Mouse (Mus musculus) heart, embryonic 12.5 days (tissue): Measurements from ENCODE around the gene Chchd3. TPM values are rescaled to one million over a fixed set of nuclear protein-coding genes. Genes with fewer than 3 reads are reported as not detected.
A peak's percentile ranks its signal among the peaks of the same experiment; 100 is the strongest.

Experiments used
- ATAC-seq: fragments of 200-750 bp; cut with Nextera tagmentation; 2 replicates; pipeline ENCODE4 v1.8.0; 2017; ENCODE audit warnings: moderate TSS enrichment, moderate library complexity; ENCODE audit not compliant: insufficient number of reproducible peaks, low FRiP score
- H3K27ac ChIP-seq: fragments of 300-500 bp; sonication (generic); 2 replicates; pipeline ENCODE4 v1.5.1; 2016; ENCODE audit warnings: mild to moderate bottlenecking, moderate library complexity; ENCODE audit not compliant: poor library complexity, severe bottlenecking
- H3K27me3 ChIP-seq: fragments of 300-500 bp; sonication (generic); replicated peaks from 2 replicates; pipeline ENCODE4 v1.6.1; 2016; ENCODE audit warnings: mild to moderate bottlenecking, moderate library complexity
- H3K36me3 ChIP-seq: fragments of 300-500 bp; sonication (generic); 2 replicates; pipeline ENCODE4 v1.6.1; 2016; ENCODE audit warnings: mild to moderate bottlenecking, moderate library complexity
- H3K4me1 ChIP-seq: fragments of 300-500 bp; sonication (generic); replicated peaks from 2 replicates; pipeline ENCODE4 v1.6.1; 2016; ENCODE audit warnings: mild to moderate bottlenecking
- H3K4me2 ChIP-seq: fragments of 300-500 bp; sonication (generic); 2 replicates; pipeline ENCODE4 v1.6.1; 2016; ENCODE audit warnings: mild to moderate bottlenecking, moderate library complexity
- H3K4me3 ChIP-seq: fragments of 300-500 bp; sonication (generic); 2 replicates; pipeline ENCODE4 v1.5.1; 2016; ENCODE audit warnings: mild to moderate bottlenecking
- H3K9ac ChIP-seq: fragments of 300-500 bp; sonication (generic); 2 replicates; pipeline ENCODE4 v1.6.1; 2016; ENCODE audit warnings: mild to moderate bottlenecking, moderate library complexity
- H3K9me3 ChIP-seq: fragments of 300-500 bp; sonication (generic); replicated peaks from 2 replicates; pipeline ENCODE4 v1.6.1; 2016; ENCODE audit warnings: mild to moderate bottlenecking, moderate library complexity
- WGBS: fragments of 180-500 bp; shearing (Covaris S2); methylation state at CpG from one replicate; pipeline ENCODE4 v1.1.7; 2016; 5-methylcytosine and 5-hydroxymethylcytosine counted together
- polyA plus RNA-seq: library from polyadenylated mRNA; unstranded; fragments of >200 nt; fragmentation: Nextera tagmentation; extraction: Ambion mirVana; gene quantifications from 2 replicates; pipeline ENCODE4 v1.2.1, GENCODE M21; 2016

Gene Chchd3
- polyA plus RNA-seq, 1 experiment from 2014 or later: 173 TPM

GRCm38 (mm10) chr6:32961477-32961876 is 98.6 kb downstream of the Chchd3 start:
- Histone ChIP-seq H3K27ac (no peak overlapping the region), H3K9ac (no peak overlapping the region), H3K9me3 (no peaks in the 10 kb centered on the region), H3K4me1 (0 out of 2 replicates have a peak, but pooled peaks cover 6% of the 10 kb centered on the region), H3K4me3 (no peak overlapping the region), H3K4me2 (no peak overlapping the region), H3K27me3 (no peaks in the 10 kb centered on the region), H3K36me3 (peaks cover 3% of the 10 kb centered on the region; the same call in 1 of the 2 replicates)
- no peak for ATAC-seq
- 85% methylated on average over 3 of the region's 3 CpGs for WGBS

DNA sequence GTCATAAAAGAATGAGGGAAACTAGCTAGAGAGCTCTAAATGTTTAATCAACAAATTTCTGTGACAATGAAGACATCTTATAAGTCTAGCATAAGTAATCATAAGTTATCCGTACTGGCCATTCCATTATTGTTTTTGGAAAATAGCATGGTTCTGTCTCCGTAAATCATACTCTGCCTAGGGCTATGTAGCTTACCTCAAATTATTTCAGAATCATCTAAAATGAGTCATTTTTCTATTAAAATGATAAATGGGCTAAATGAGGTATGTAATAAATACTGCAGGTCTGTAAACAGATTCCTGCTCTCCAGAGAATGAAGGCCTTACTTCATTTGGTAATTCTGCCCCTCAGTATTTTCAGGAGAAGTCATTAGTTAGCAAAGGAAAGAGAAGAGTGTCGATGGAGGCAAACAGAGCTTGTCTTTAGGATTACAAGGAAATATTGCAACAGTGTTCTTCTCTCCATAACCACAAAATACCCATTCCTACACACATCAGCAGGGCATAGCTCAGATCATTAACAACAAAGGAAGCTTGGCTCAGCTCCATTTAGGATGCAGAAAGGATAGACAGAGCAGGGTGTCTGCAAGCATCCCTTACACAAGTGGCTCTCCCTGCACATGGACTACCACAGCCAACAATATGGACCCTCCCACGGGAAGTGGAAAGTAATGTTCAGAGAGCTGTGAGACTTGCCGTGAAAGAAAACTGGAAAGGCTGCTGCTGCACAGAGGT is 100.1 kb downstream of the Chchd3 start:
- no peak for ATAC-seq
- Histone ChIP-seq H3K9me3 (no peaks in the 10 kb centered on the region), H3K9ac (no peak overlapping the region), H3K4me1 (0 out of 2 replicates have a peak, but pooled peaks cover 6% of the 10 kb centered on the region), H3K36me3 (no peaks in the 10 kb centered on the region), H3K4me2 (no peak overlapping the region), H3K27ac (no peak overlapping the region), H3K27me3 (no peaks in the 10 kb centered on the region), H3K4me3 (no peak overlapping the region)
- WGBS: 78% methylated on average over 5 of the region's 5 CpGs

DNA sequence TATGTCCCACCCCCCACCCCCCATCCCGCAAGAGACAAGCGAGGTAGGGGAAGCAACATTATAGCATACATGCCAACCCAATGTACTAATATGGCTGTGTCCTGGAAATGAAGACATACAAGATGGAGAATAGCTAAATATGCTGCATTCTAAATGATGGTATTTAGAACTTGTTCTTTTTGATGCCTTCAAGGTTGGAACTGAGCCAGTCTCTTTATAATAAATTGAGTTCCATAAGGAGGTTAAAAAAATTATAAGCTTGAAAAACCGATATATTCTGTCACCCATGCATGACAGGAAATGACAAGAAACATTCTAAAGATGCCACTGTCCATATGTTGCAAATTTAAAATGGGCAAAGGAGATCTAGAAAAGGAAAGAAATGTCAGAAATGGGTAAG is 104.6 kb downstream of the Chchd3 start:
- no peak overlapping the region for H3K27ac ChIP-seq
- H3K9me3 ChIP-seq: no peaks in the 10 kb centered on the region
- H3K36me3 ChIP-seq: no peaks in the 10 kb centered on the region
- peaks cover 24% of the 10 kb centered on the region for H3K4me1 ChIP-seq
- no peak overlapping the region for H3K4me3 ChIP-seq
- H3K9ac ChIP-seq: no peak overlapping the region
- no peaks in the 10 kb centered on the region for H3K27me3 ChIP-seq
- no peak for ATAC-seq
- H3K4me2 ChIP-seq: no peak overlapping the region
- WGBS: 95% methylated on average over 3 of the region's 3 CpGs

DNA sequence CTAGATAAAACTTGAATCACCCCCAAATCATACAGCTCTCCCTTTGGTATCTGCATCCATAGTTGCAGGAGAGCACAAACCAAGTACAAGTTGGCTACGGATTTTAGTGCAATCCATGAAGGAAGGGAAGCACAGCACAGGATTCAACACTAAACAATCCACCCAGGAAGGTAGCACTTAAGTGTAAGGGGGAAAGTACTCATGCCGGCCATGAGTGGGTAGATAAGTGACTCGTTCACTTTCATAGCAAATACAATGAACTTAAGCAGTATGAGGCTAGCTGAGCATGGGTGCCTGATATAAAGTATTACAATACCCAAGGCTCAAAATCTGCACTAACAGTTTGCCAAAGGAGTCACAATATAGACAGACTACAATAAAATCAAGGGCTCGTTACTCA is 109.1 kb downstream of the Chchd3 start:
- H3K27me3 ChIP-seq: no peaks in the 10 kb centered on the region
- no peaks in the 10 kb centered on the region for H3K36me3 ChIP-seq
- H3K4me3 ChIP-seq: no peak overlapping the region
- peaks cover 30% of the 10 kb centered on the region for H3K4me1 ChIP-seq
- no peak overlapping the region for H3K4me2 ChIP-seq
- H3K9me3 ChIP-seq: no peaks in the 10 kb centered on the region
- no peak overlapping the region for H3K27ac ChIP-seq
- H3K9ac ChIP-seq: no peak overlapping the region
- WGBS: 57% methylated on average over 4 of the region's 4 CpGs
- ATAC-seq: no peak

- H3K36me3 ChIP-seq: no peaks in the 10 kb centered on the region
- no peak overlapping the region for H3K27ac ChIP-seq
- no peak for ATAC-seq
- WGBS: 92% methylated on average over 3 of the region's 3 CpGs
- H3K9me3 ChIP-seq: no peaks in the 10 kb centered on the region
- no peak overlapping the region for H3K9ac ChIP-seq
- no peak overlapping the region for H3K4me3 ChIP-seq
- H3K4me1 ChIP-seq: peaks cover 33% of the 10 kb centered on the region
- H3K4me2 ChIP-seq: no peak overlapping the region
- no peaks in the 10 kb centered on the region for H3K27me3 ChIP-seq
Measured at GRCm38 (mm10) chr6:32949702-32950101, 110.4 kb downstream of the Chchd3 start.

DNA sequence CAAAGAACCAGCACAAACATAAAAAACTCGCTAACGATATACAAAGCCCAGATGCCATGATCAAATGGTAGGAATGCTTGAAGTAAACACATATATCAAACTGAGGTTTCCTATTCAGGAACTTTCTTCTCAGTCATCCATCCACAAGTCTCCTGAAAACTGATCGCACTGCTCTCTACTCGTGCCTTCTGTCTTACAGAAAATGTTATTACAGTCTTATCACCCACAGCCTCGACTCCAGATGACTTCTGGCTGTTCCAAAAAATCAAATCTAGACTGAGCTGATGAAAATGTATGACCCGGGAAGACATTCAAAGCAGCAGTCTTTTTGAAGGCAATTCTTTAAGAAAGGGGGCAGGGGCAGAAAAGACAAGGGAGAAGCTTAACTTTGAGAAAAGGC is 112.8 kb downstream of the Chchd3 start:
- 38% methylated on average over 6 of the region's 6 CpGs for WGBS
- no peak overlapping the region for H3K4me3 ChIP-seq
- H3K9me3 ChIP-seq: no peaks in the 10 kb centered on the region
- no peak for ATAC-seq
- no peak overlapping the region for H3K9ac ChIP-seq
- H3K27ac ChIP-seq: no peak overlapping the region
- H3K4me1 ChIP-seq: peaks cover 26% of the 10 kb centered on the region
- H3K4me2 ChIP-seq: no peak overlapping the region
- H3K36me3 ChIP-seq: no peaks in the 10 kb centered on the region
- no peaks in the 10 kb centered on the region for H3K27me3 ChIP-seq

DNA sequence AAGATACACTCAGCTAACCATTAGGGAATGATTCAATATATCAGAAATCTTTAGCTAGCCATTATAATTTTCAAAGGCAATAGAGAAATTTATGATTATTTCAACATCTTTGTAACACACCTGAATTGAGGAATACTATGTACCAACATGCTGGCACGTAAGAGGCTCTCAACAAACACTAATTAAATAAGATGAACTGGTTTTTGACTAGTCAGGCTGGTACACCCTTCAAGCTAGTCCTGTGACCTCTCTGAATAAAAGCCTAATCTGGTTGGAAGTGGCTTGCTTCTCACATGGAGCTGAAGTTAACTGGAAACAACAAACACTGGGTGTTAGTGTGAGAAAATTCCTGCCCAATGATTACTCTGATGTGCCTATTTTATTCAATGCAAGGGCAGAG is 115.1 kb downstream of the Chchd3 start:
- Histone ChIP-seq H3K4me2 (no peak overlapping the region), H3K9ac (no peak overlapping the region), H3K27me3 (no peaks in the 10 kb centered on the region), H3K4me1 (peaks cover 22% of the 10 kb centered on the region), H3K4me3 (no peak overlapping the region), H3K9me3 (no peaks in the 10 kb centered on the region), H3K36me3 (no peaks in the 10 kb centered on the region), H3K27ac (no peak overlapping the region)
- no peak for ATAC-seq
- 93% methylated on average over 1 of the region's 1 CpGs for WGBS

- Histone ChIP-seq H3K9ac (no peak overlapping the region), H3K9me3 (no peaks in the 10 kb centered on the region), H3K27ac (no peak overlapping the region), H3K27me3 (no peaks in the 10 kb centered on the region), H3K4me3 (no peak overlapping the region), H3K36me3 (no peaks in the 10 kb centered on the region), H3K4me2 (no peak overlapping the region), H3K4me1 (peaks cover 22% of the 10 kb centered on the region)
- 80% methylated on average over 4 of the region's 4 CpGs for WGBS
- no peak for ATAC-seq
Measured at GRCm38 (mm10) chr6:32943651-32944050, 116.4 kb downstream of the Chchd3 start.

- Histone ChIP-seq H3K9me3 (no peaks in the 10 kb centered on the region), H3K36me3 (no peaks in the 10 kb centered on the region), H3K9ac (0 out of 2 replicates have a peak overlapping the region, but pooled peaks have one; percentile 43), H3K4me1 (peaks cover 22% of the 10 kb centered on the region), H3K4me3 (no peak overlapping the region), H3K27me3 (no peaks in the 10 kb centered on the region), H3K4me2 (peak overlapping the region; percentile 52), H3K27ac (no peak overlapping the region)
- ATAC-seq: no peak
- WGBS: 16% methylated on average over 11 of the region's 11 CpGs
Measured at GRCm38 (mm10) chr6:32940299-32940698, 119.8 kb downstream of the Chchd3 start.

DNA sequence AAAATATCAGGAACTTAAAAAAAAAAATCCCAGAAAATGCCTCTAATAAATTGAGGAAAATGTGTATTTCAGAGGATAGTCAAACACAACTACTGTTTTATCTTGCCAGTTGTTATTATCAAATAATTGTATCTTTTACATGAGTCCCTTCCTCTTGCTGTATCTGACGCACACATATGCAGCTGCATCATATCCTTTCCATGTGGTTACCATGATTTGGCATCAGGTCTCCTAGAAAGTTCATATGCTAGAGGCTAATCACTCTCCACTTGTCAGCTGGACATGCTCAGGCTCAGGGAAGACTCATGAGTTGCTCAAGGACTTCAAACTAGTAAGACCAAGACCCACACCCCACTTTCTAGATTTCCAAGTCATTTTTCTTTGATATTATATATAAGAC is 122.4 kb downstream of the Chchd3 start:
- Histone ChIP-seq H3K36me3 (no peaks in the 10 kb centered on the region), H3K9me3 (no peaks in the 10 kb centered on the region), H3K4me1 (peaks cover 22% of the 10 kb centered on the region), H3K27me3 (no peaks in the 10 kb centered on the region), H3K4me3 (no peak overlapping the region), H3K4me2 (no peak overlapping the region), H3K27ac (no peak overlapping the region), H3K9ac (no peak overlapping the region)
- 89% methylated on average over 1 of the region's 1 CpGs for WGBS
- ATAC-seq: no peak

DNA sequence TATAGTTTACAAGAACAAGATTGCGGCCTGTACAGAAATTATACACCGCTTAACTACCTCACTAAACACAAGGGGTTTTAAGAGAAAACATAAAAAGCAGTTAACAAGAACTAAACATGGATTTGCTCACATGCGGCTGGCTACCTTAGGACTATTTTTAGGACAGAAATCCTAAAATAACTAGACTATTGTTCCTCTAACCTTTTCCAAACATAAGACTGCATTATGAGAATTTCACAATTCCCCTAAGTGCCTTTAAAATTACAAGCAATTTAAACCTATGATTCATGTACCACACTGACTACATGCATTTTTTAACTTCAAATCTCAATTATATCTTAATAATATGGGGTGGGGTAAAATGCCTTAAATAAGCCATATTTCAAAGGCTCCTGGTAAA is 123.3 kb downstream of the Chchd3 start:
- no peak overlapping the region for H3K4me3 ChIP-seq
- H3K9me3 ChIP-seq: no peaks in the 10 kb centered on the region
- WGBS: 76% methylated on average over 3 of the region's 3 CpGs
- no peak overlapping the region for H3K4me2 ChIP-seq
- H3K9ac ChIP-seq: no peak overlapping the region
- no peak for ATAC-seq
- no peaks in the 10 kb centered on the region for H3K36me3 ChIP-seq
- H3K27me3 ChIP-seq: no peaks in the 10 kb centered on the region
- H3K4me1 ChIP-seq: peaks cover 29% of the 10 kb centered on the region
- H3K27ac ChIP-seq: no peak overlapping the region

DNA sequence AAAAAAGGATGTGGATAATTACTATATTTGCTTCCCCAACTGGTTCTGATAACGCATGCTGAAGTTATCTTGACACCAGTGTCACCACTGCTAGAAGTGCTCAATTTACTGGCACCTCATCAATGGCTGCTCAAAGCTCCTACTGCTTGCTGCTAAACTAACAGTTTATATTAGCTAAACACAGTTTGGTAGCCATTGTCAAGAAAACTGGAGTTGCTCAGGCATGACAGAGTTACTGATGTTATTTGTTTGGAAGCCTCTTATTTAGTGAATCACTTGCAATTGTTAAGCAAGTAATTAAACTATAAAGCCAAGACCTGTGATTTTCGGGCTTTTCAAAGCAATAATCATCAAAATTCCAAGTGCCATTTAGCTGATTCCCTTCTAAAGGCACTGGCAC is 123.7 kb downstream of the Chchd3 start:
- Histone ChIP-seq H3K4me1 (peaks cover 30% of the 10 kb centered on the region), H3K36me3 (no peaks in the 10 kb centered on the region), H3K9ac (no peak overlapping the region), H3K9me3 (no peaks in the 10 kb centered on the region), H3K4me2 (no peak overlapping the region), H3K27me3 (no peaks in the 10 kb centered on the region), H3K27ac (no peak overlapping the region), H3K4me3 (no peak overlapping the region)
- 62% methylated on average over 2 of the region's 2 CpGs for WGBS
- ATAC-seq: no peak
